Mouse (Mus musculus) embryonic facial prominence, embryonic 12.5 days (tissue): ENCODE measurements around the gene Gng12. TPM values are rescaled to one million over a fixed set of nuclear protein-coding genes. Genes with fewer than 3 reads are reported as not detected.

Source experiments
- ATAC-seq: fragments of 200-750 bp; cut with Nextera tagmentation; 2 replicates; pipeline ENCODE4 v1.8.0; 2017; ENCODE audit not compliant: insufficient number of reproducible peaks, insufficient read depth, low FRiP score, low TSS enrichment
- H3K27ac ChIP-seq: fragments of 300-500 bp; sonication (generic); 2 replicates; pipeline ENCODE4 v1.5.1; 2016; ENCODE audit warnings: mild to moderate bottlenecking
- H3K27me3 ChIP-seq: fragments of 300-500 bp; sonication (generic); 2 replicates; pipeline ENCODE4 v1.6.1; 2016; ENCODE audit warnings: mild to moderate bottlenecking, moderate library complexity
- H3K36me3 ChIP-seq: fragments of 300-500 bp; sonication (generic); 2 replicates; pipeline ENCODE4 v1.6.1; 2016; ENCODE audit warnings: mild to moderate bottlenecking
- H3K4me1 ChIP-seq: fragments of 300-500 bp; sonication (generic); 2 replicates; pipeline ENCODE4 v1.6.1; 2016
- H3K4me2 ChIP-seq: fragments of 300-500 bp; sonication (generic); replicated peaks from 2 replicates; pipeline ENCODE4 v1.6.1; 2016; ENCODE audit warnings: mild to moderate bottlenecking, moderate library complexity
- H3K4me3 ChIP-seq: fragments of 300-500 bp; sonication (generic); 2 replicates; pipeline ENCODE4 v1.5.1; 2016; ENCODE audit warnings: mild to moderate bottlenecking
- H3K9ac ChIP-seq: fragments of 300-500 bp; sonication (generic); 2 replicates; pipeline ENCODE4 v1.6.1; 2016; ENCODE audit warnings: mild to moderate bottlenecking, moderate library complexity
- H3K9me3 ChIP-seq: fragments of 300-500 bp; sonication (generic); 2 replicates; pipeline ENCODE4 v1.6.1; 2016; ENCODE audit warnings: mild to moderate bottlenecking, moderate library complexity
- WGBS: fragments of 180-500 bp; shearing (Covaris S2); methylation state at CpG from one replicate; pipeline ENCODE4 v1.1.7; 2016; 5-methylcytosine and 5-hydroxymethylcytosine counted together
- polyA plus RNA-seq: library from polyadenylated mRNA; unstranded; fragments of >200 nt; fragmentation: Nextera tagmentation; extraction: Ambion mirVana; gene quantifications from 2 replicates; pipeline ENCODE4 v1.2.1, GENCODE M21; 2016

The Gng12 gene
- polyA plus RNA-seq, 1 experiment from 2014 or later = 55.7 TPM

- 60% methylated on average over 4 of the region's 4 CpGs for WGBS
- Histone ChIP-seq H3K27me3 (no peaks in the 10 kb centered on the region), H3K4me3 (no peak overlapping the region), H3K36me3 (no peaks in the 10 kb centered on the region), H3K9me3 (no peaks in the 10 kb centered on the region), H3K4me2 (no peak overlapping the region), H3K9ac (no peak overlapping the region), H3K27ac (no peak overlapping the region), H3K4me1 (peaks cover 16% of the 10 kb centered on the region; the same call in 1 of the 2 replicates)
- ATAC-seq = no peak
Measured at GRCm38 (mm10) chr6:66942826-66943225, 46.6 kb downstream of the Gng12 start.

- no peak overlapping the region for H3K4me3 ChIP-seq
- no peaks in the 10 kb centered on the region for H3K27me3 ChIP-seq
- no peak overlapping the region for H3K9ac ChIP-seq
- no peak for ATAC-seq
- H3K27ac ChIP-seq = no peak overlapping the region
- no peaks in the 10 kb centered on the region for H3K9me3 ChIP-seq
- WGBS = 32% methylated on average over 6 of the region's 6 CpGs
- H3K4me1 ChIP-seq = peaks cover 16% of the 10 kb centered on the region; the same call in 1 of the 2 replicates
- H3K36me3 ChIP-seq = no peaks in the 10 kb centered on the region
- H3K4me2 ChIP-seq = no peak overlapping the region
Measured at GRCm38 (mm10) chr6:66943367-66944189, 47.4 kb downstream of the Gng12 start.

GRCm38 (mm10) chr6:66944190-66945003 lies 48.2 kb downstream of the Gng12 start:
- no peaks in the 10 kb centered on the region for H3K36me3 ChIP-seq
- H3K27me3 ChIP-seq = no peaks in the 10 kb centered on the region
- H3K4me3 ChIP-seq = no peak overlapping the region
- no peaks in the 10 kb centered on the region for H3K9me3 ChIP-seq
- ATAC-seq = no peak
- H3K4me2 ChIP-seq = no peak overlapping the region
- H3K4me1 ChIP-seq = peaks cover 16% of the 10 kb centered on the region; the same call in 1 of the 2 replicates
- no peak overlapping the region for H3K27ac ChIP-seq
- WGBS = 74% methylated on average over 12 of the region's 12 CpGs
- no peak overlapping the region for H3K9ac ChIP-seq

GRCm38 (mm10) chr6:66945004-66945356 lies 48.8 kb downstream of the Gng12 start:
- no peak for ATAC-seq

GRCm38 (mm10) chr6:66948111-66948510 lies 51.9 kb downstream of the Gng12 start:
- no peaks in the 10 kb centered on the region for H3K27me3 ChIP-seq
- no peak overlapping the region for H3K4me3 ChIP-seq
- no peaks in the 10 kb centered on the region for H3K36me3 ChIP-seq
- no peak overlapping the region for H3K27ac ChIP-seq
- H3K9me3 ChIP-seq = no peaks in the 10 kb centered on the region
- no peak overlapping the region for H3K4me2 ChIP-seq
- peaks cover 13% of the 10 kb centered on the region; the same call in 1 of the 2 replicates for H3K4me1 ChIP-seq
- H3K9ac ChIP-seq = no peak overlapping the region
- WGBS = 93% methylated on average over 3 of the region's 3 CpGs
- no peak for ATAC-seq

More at GRCm38 (mm10) chr6:66945004-66945356, 48.8 kb downstream of the Gng12 start:
- Histone ChIP-seq H3K36me3 (no peaks in the 10 kb centered on the region), H3K9ac (no peak overlapping the region), H3K27ac (no peak overlapping the region), H3K27me3 (no peaks in the 10 kb centered on the region), H3K4me2 (no peak overlapping the region), H3K9me3 (no peaks in the 10 kb centered on the region), H3K4me1 (peaks cover 16% of the 10 kb centered on the region; the same call in 1 of the 2 replicates), H3K4me3 (no peak overlapping the region)
- 62% methylated on average over 5 of the region's 5 CpGs for WGBS

- Histone ChIP-seq H3K27ac (no peak overlapping the region), H3K4me1 (peaks cover 10% of the 10 kb centered on the region; the same call in 1 of the 2 replicates), H3K9me3 (no peaks in the 10 kb centered on the region), H3K27me3 (no peaks in the 10 kb centered on the region), H3K36me3 (no peaks in the 10 kb centered on the region), H3K4me2 (no peak overlapping the region), H3K4me3 (no peak overlapping the region), H3K9ac (no peak overlapping the region)
- no peak for ATAC-seq
- WGBS = 89% methylated on average over 3 of the region's 3 CpGs
Measured at GRCm38 (mm10) chr6:66948848-66949247, 52.7 kb downstream of the Gng12 start.

GRCm38 (mm10) chr6:66951726-66952418 lies 55.7 kb downstream of the Gng12 start:
- H3K27me3 ChIP-seq = no peaks in the 10 kb centered on the region
- no peak overlapping the region for H3K9ac ChIP-seq
- ATAC-seq = no peak
- WGBS = 75% methylated on average over 5 of the region's 5 CpGs
- no peaks in the 10 kb centered on the region for H3K4me1 ChIP-seq
- no peak overlapping the region for H3K4me3 ChIP-seq
- H3K27ac ChIP-seq = no peak overlapping the region
- H3K36me3 ChIP-seq = no peaks in the 10 kb centered on the region
- no peak overlapping the region for H3K4me2 ChIP-seq
- H3K9me3 ChIP-seq = no peaks in the 10 kb centered on the region

- Histone ChIP-seq H3K9me3 (no peaks in the 10 kb centered on the region), H3K4me3 (no peak overlapping the region), H3K27me3 (no peaks in the 10 kb centered on the region), H3K4me1 (no peaks in the 10 kb centered on the region), H3K4me2 (no peak overlapping the region), H3K36me3 (no peaks in the 10 kb centered on the region), H3K9ac (no peak overlapping the region), H3K27ac (no peak overlapping the region)
- 77% methylated on average over 11 of the region's 11 CpGs for WGBS
- no peak for ATAC-seq
Measured at GRCm38 (mm10) chr6:66953951-66954519, 57.8 kb downstream of the Gng12 start.

- H3K4me3 ChIP-seq = no peak overlapping the region
Measured at GRCm38 (mm10) chr6:66955089-66955657, 59.0 kb downstream of the Gng12 start.

GRCm38 (mm10) chr6:66958466-66959235 lies 62.5 kb downstream of the Gng12 start:
- H3K36me3 ChIP-seq = no peaks in the 10 kb centered on the region

More at GRCm38 (mm10) chr6:66955089-66955657, 59.0 kb downstream of the Gng12 start:
- Histone ChIP-seq H3K27ac (no peak overlapping the region), H3K36me3 (no peaks in the 10 kb centered on the region), H3K27me3 (no peaks in the 10 kb centered on the region), H3K4me1 (no peaks in the 10 kb centered on the region), H3K4me2 (no peak overlapping the region), H3K9me3 (no peaks in the 10 kb centered on the region), H3K9ac (no peak overlapping the region)
- no peak for ATAC-seq
- 83% methylated on average over 11 of the region's 11 CpGs for WGBS

More at GRCm38 (mm10) chr6:66958466-66959235, 62.5 kb downstream of the Gng12 start:
- 95% methylated on average over 5 of the region's 5 CpGs for WGBS
- Histone ChIP-seq H3K4me1 (no peaks in the 10 kb centered on the region), H3K9ac (no peak overlapping the region), H3K27ac (no peak overlapping the region), H3K4me3 (no peak overlapping the region), H3K4me2 (no peak overlapping the region), H3K27me3 (no peaks in the 10 kb centered on the region), H3K9me3 (no peaks in the 10 kb centered on the region)
- ATAC-seq = no peak
